ENCODE assay signal across 8 mouse cellular contexts in genomic region chr19:45675720-45676581, GRCm38 (mm10). TPM values are rescaled to one million over a fixed set of nuclear protein-coding genes. Genes with fewer than 3 reads are reported as not detected.
DNase-seq lines count a peak whose midpoint lies in the region; ATAC-seq and TF ChIP-seq lines count a peak whose summit lies in the region.

No protein-coding gene starts in this region.

- no peak for TF ChIP-seq CTCF in ES-Bruce4 (IDR thresholded peaks at IDR 0.05; ENCODE audit: low read depth, low read length)
- TF ChIP-seq CTCF in intestine, postnatal 0 days (IDR thresholded peaks at IDR 0.05; ENCODE audit: low read depth): no peak
- 0 out of 2 replicates have a peak, but pooled peaks have one; percentile 14 for TF ChIP-seq CTCF in midbrain, postnatal 0 days (IDR thresholded peaks at IDR 0.05)

- no peak for ATAC-seq in forebrain, embryonic 12.5 days (ENCODE audit: low FRiP score)
- no peak for ATAC-seq in intestine, postnatal 0 days
- ATAC-seq in midbrain, postnatal 0 days (ENCODE audit: low FRiP score): no peak

- peak overlapping the region; percentile 57 for H3K4me2 ChIP-seq in forebrain, embryonic 12.5 days
- H3K4me2 ChIP-seq in intestine, postnatal 0 days (replicated peaks; ENCODE audit: low read depth): peak overlapping the region; percentile 63
- H3K4me2 ChIP-seq in midbrain, postnatal 0 days (ENCODE audit: low read depth, low read length, poor library complexity, severe bottlenecking): peak overlapping the region; percentile 43

- no peaks in the 10 kb centered on the region for H3K36me3 ChIP-seq in ES-Bruce4 (ENCODE audit: control insufficient read depth, insufficient read depth, low read length, poor library complexity, severe bottlenecking)
- no peaks in the 10 kb centered on the region for H3K36me3 ChIP-seq in forebrain, embryonic 12.5 days (replicated peaks)
- no peaks in the 10 kb centered on the region for H3K36me3 ChIP-seq in intestine, postnatal 0 days (ENCODE audit: control insufficient read depth, insufficient read depth)
- H3K36me3 ChIP-seq in midbrain, postnatal 0 days (ENCODE audit: insufficient read depth, low read length): no peaks in the 10 kb centered on the region

- H3K4me3 ChIP-seq in ES-Bruce4 (ENCODE audit: low read depth, low read length): peak overlapping the region; percentile 33
- H3K4me3 ChIP-seq in forebrain, embryonic 12.5 days (replicated peaks): peak overlapping the region; percentile 32
- peak overlapping the region; percentile 36 for H3K4me3 ChIP-seq in intestine, postnatal 0 days (ENCODE audit: low read depth, low read length)
- peak overlapping the region; percentile 21; the same call in 1 of the 2 replicates for H3K4me3 ChIP-seq in midbrain, postnatal 0 days (ENCODE audit: low read depth, low read length)

- H3K4me1 ChIP-seq in ES-Bruce4 (ENCODE audit: control insufficient read depth, insufficient read depth, low read length): no peaks in the 10 kb centered on the region
- peaks cover 13% of the 10 kb centered on the region for H3K4me1 ChIP-seq in forebrain, embryonic 12.5 days
- peaks cover 3% of the 10 kb centered on the region; the same call in 1 of the 2 replicates for H3K4me1 ChIP-seq in intestine, postnatal 0 days (replicated peaks; ENCODE audit: control insufficient read depth, insufficient read depth, low read length)
- no peaks in the 10 kb centered on the region for H3K4me1 ChIP-seq in midbrain, postnatal 0 days (ENCODE audit: insufficient read depth, low read length)

- no peak for TF ChIP-seq EP300 in ES-Bruce4 (IDR thresholded peaks at IDR 0.05; ENCODE audit: insufficient read depth, low read depth, low read length)

- TF ChIP-seq POLR2A in ES-Bruce4 (IDR thresholded peaks at IDR 0.05; ENCODE audit: insufficient read depth, low read length): no peak

- peak overlapping the region; percentile 70 for H3K9ac ChIP-seq in ES-Bruce4 (ENCODE audit: low read depth, poor library complexity, severe bottlenecking)
- H3K9ac ChIP-seq in forebrain, embryonic 12.5 days: peak overlapping the region; percentile 36
- no peak overlapping the region for H3K9ac ChIP-seq in intestine, postnatal 0 days (ENCODE audit: low read depth, low read length)
- no peak overlapping the region for H3K9ac ChIP-seq in midbrain, postnatal 0 days (replicated peaks; ENCODE audit: low read length, poor library complexity, severe bottlenecking)

- H3K27ac ChIP-seq in ES-Bruce4 (ENCODE audit: insufficient read depth, low read length): no peak overlapping the region
- no peak overlapping the region for H3K27ac ChIP-seq in forebrain, embryonic 12.5 days
- no peak overlapping the region for H3K27ac ChIP-seq in intestine, postnatal 0 days (ENCODE audit: low read depth, low read length)
- no peak overlapping the region for H3K27ac ChIP-seq in midbrain, postnatal 0 days (ENCODE audit: low read depth, low read length)

- H3K9me3 ChIP-seq in ES-Bruce4 (replicated peaks; ENCODE audit: control insufficient read depth, insufficient read depth, low read length, poor library complexity, severe bottlenecking): no peaks in the 10 kb centered on the region; the same call in 1 of the 2 replicates
- H3K9me3 ChIP-seq in forebrain, embryonic 12.5 days: no peaks in the 10 kb centered on the region
- H3K9me3 ChIP-seq in intestine, postnatal 0 days (ENCODE audit: control insufficient read depth): no peaks in the 10 kb centered on the region
- no peaks in the 10 kb centered on the region for H3K9me3 ChIP-seq in midbrain, postnatal 0 days (ENCODE audit: low read length)

- under 1% methylated on average over 38 of the region's 38 CpGs for WGBS in forebrain, embryonic 12.5 days
- 1% methylated on average over 38 of the region's 38 CpGs for WGBS in intestine, postnatal 0 days
- WGBS in midbrain, postnatal 0 days: under 1% methylated on average over 38 of the region's 38 CpGs

- DNase-seq in adrenal gland, adult (ENCODE audit: inconsistent age in 2 of 2, low spot score in 1 of 2): peak; percentile 15 to 64
- no peak for DNase-seq in adrenal gland, adult 8-10 months
- no peak for DNase-seq in midbrain, postnatal 0 days (ENCODE audit: low spot score)
- DNase-seq in right cerebral cortex, postnatal 36 days (ENCODE audit: low spot score in 2 of 2): no peak
- no peak for DNase-seq in cerebellum, adult 8-10 months

- H3K27me3 ChIP-seq in ES-Bruce4 (ENCODE audit: control insufficient read depth, insufficient read depth, low read length, poor library complexity, severe bottlenecking): peaks cover 6% of the 10 kb centered on the region
- H3K27me3 ChIP-seq in forebrain, embryonic 12.5 days: peaks cover 59% of the 10 kb centered on the region
- peaks cover 25% of the 10 kb centered on the region for H3K27me3 ChIP-seq in intestine, postnatal 0 days (replicated peaks; ENCODE audit: control insufficient read depth, insufficient read depth, low read length)
- peaks cover 16% of the 10 kb centered on the region; the same call in 1 of the 2 replicates for H3K27me3 ChIP-seq in midbrain, postnatal 0 days (ENCODE audit: insufficient read depth, low read length)

RNA-seq across cellular contexts. Expression of gene Fbxw4, which starts 15.8 kb away (rescaled TPM):
- total RNA-seq in adrenal gland, adult 8-10 months (2022): 10 to 100 TPM; 25.6 to 36.1 (median 30.8) TPM
- 13.2 and 15.5 TPM in 2 replicates for polyA plus RNA-seq in ES-Bruce4 (2011; ENCODE audit: insufficient read depth, insufficient read length, low read depth, missing spikeins)
- 4.6 and 4.7 TPM in 2 replicates for polyA plus RNA-seq in forebrain, embryonic 12.5 days (2016; fragmentation: Nextera tagmentation; extraction: Ambion mirVana)
- polyA plus RNA-seq in intestine, postnatal 0 days (2015; fragmentation: Nextera tagmentation; extraction: Ambion mirVana): 2.6 and 3.3 TPM in 2 replicates
- total RNA-seq in midbrain, postnatal 0 days (2014; rRNA removed): 30.9 and 41.8 TPM in 2 replicates
- 5.6 and 6.0 TPM in 2 replicates for polyA plus RNA-seq in midbrain, postnatal 0 days (2015; fragmentation: Nextera tagmentation; extraction: Ambion mirVana)

Comparison
In these comparisons a context has a peak if more than half of its experiments do, and no peak if none do; other contexts are left out.
1. DNase-seq: peak in adrenal gland, adult (2 of 2); none in adrenal gland, adult 8-10 months (single experiment), midbrain, postnatal 0 days (single experiment), right cerebral cortex, postnatal 36 days (0 of 2) and cerebellum, adult 8-10 months (single experiment).
2. H3K9ac ChIP-seq: peak in ES-Bruce4 (single experiment) and forebrain, embryonic 12.5 days (single experiment); none in intestine, postnatal 0 days (single experiment) and midbrain, postnatal 0 days (single experiment).
3. Peak in every context shown above with its lines, with median percentiles within 50 percentile points of each other: H3K4me3 ChIP-seq and H3K4me2 ChIP-seq.